Mouse (Mus musculus) erythroblast, embryonic 14.5 days (primary cell): ENCODE measurements at regions not wholly inside any gene's neighbourhood (a gene's known extent, or its start where the extent isn't known, plus 50 kb on each side); places are given as distances from the start of the nearest gene placed in this dataset.

Experiments
- H3K27me3 ChIP-seq: 2 replicates; pipeline ENCODE4 v1.6.1; 2012; ENCODE audit warnings: inconsistent platforms; ENCODE audit not compliant: control insufficient read depth
- H3K36me3 ChIP-seq: 2 replicates; pipeline ENCODE4 v1.6.1; 2012; ENCODE audit warnings: mild to moderate bottlenecking, inconsistent platforms; ENCODE audit not compliant: control insufficient read depth
- H3K4me1 ChIP-seq: 2 replicates; pipeline ENCODE4 v1.6.1; 2012; ENCODE audit warnings: inconsistent platforms; ENCODE audit not compliant: control insufficient read depth
- H3K4me3 ChIP-seq: replicated peaks from 2 replicates; pipeline ENCODE3; 2012; ENCODE audit warnings: moderate library complexity, mild to moderate bottlenecking, inconsistent platforms
- H3K9me3 ChIP-seq: 2 replicates; pipeline ENCODE4 v1.6.1; 2012; ENCODE audit warnings: low read length, inconsistent platforms, mixed read lengths; ENCODE audit not compliant: control insufficient read depth
- GATA1 ChIP-seq: IDR thresholded peaks from 2 replicates; pipeline ENCODE4 v1.6.1; 2012; ENCODE audit warnings: low read length, inconsistent platforms, mixed read lengths
- TAL1 ChIP-seq: IDR thresholded peaks from 3 replicates; pipeline ENCODE4 v1.6.1; 2012; ENCODE audit warnings: low read length, inconsistent platforms, mixed read lengths

DNA sequence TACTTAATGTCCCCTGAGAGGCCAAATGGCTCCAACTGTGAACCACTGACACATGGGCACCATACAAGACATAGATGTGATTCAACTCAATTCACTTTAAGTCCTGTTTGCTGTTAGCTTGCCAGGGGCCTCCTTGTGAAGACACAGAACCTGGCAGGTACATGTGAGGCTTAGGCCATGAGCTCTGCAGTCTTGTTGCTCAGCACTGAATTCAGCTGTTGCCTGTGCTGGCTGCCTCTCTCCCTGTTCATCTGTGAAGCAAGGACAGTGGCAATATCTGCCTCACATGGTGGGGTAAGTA is 209.3 kb downstream of the Qk start:
- Histone ChIP-seq H3K4me1 (no peaks in the 10 kb centered on the region), H3K9me3 (no peaks in the 10 kb centered on the region), H3K36me3 (no peaks in the 10 kb centered on the region), H3K4me3 (no peak overlapping the region), H3K27me3 (no peaks in the 10 kb centered on the region)
- TF ChIP-seq TAL1 (no peak), GATA1 (no peak)

DNA sequence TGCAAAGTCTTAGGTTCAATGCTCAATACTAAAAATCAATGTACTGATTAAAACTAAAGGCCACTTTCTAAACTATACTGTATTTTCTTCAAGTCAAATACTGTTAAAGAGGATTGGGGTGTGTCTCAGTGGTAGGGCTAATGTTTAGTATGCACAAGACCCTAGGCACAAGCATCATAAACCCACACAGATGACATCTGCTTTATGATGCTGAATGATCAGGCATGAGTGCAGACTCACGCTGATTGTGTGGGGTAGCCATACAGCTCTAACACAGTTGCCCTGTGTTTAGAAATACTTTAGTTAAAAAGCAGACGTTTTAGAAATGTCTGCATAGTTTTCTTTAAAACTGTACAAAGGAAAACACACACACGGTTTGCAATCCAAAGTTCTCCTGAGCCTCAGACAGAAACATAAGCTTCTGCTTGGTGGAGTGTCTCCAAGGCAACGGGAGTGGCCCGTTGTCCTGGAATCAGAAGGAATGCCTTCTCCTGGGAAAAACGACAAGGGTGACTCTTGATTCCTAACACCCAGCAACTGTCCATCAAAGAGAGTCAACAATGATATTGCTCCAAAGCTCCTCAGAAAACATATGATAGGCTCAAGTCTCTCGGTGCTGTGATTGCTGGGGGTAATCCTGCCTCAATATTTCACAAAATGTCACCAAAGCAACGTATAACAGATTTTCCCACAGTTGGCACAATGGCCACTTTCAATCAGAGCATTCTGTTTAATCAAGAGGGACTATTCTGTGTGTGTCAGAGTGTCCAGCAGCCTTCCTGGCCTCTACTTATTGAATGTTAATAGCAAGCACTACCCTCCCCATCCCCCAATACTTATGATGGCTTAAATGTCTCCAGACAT is 209.9 kb downstream of the Qk start:
- Histone ChIP-seq H3K4me3 (no peak overlapping the region), H3K36me3 (no peaks in the 10 kb centered on the region), H3K9me3 (no peaks in the 10 kb centered on the region), H3K4me1 (no peaks in the 10 kb centered on the region), H3K27me3 (no peaks in the 10 kb centered on the region)
- TF ChIP-seq TAL1 (no peak), GATA1 (no peak)

DNA sequence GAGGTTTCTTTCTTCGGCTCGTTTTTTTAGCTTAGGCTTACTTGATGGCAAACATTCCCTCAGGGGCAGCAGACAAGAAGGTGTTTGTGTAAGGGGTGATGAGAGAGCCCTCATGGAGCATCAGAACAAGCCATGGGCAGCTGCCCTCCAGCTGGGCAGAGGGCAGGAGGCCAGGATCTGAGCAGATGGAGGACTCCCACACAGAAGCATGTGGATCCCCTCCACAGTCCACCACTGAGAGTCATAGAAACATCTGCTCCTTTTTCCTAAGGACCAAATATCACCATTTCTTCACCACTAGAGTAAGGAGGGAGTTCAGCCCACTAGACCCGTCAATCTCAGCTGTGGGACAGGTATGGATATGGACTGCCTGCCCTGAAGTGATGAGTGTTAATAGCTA is 214.4 kb downstream of the Qk start:
- TF ChIP-seq TAL1 (no peak), GATA1 (no peak)
- Histone ChIP-seq H3K36me3 (no peaks in the 10 kb centered on the region), H3K9me3 (no peaks in the 10 kb centered on the region), H3K4me1 (no peaks in the 10 kb centered on the region), H3K27me3 (no peaks in the 10 kb centered on the region), H3K4me3 (no peak overlapping the region)

DNA sequence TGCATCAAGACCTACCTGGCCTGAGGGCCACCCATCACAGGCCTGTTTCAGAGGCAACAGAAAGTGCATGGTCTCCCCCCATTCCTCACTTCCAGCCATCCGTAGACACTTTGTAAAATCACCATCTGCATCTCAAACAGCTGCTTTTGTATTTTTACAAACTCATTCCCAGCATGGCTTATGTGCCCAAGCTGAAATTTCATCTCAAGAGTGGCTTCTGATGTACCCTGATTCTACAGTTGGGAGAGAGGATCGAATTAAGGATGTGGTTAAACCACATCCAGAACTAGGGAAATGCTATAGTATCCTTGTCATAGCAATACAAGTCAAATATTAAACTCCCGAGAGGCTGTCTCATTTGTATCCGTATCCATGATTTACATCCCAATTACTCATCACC is 221.5 kb downstream of the Qk start:
- H3K4me1 ChIP-seq, result no peaks in the 10 kb centered on the region
- H3K36me3 ChIP-seq, result no peaks in the 10 kb centered on the region
- H3K9me3 ChIP-seq, result no peaks in the 10 kb centered on the region
- H3K4me3 ChIP-seq, result no peak overlapping the region
- H3K27me3 ChIP-seq, result no peaks in the 10 kb centered on the region
- TF ChIP-seq TAL1, result no peak
- TF ChIP-seq GATA1, result no peak

DNA sequence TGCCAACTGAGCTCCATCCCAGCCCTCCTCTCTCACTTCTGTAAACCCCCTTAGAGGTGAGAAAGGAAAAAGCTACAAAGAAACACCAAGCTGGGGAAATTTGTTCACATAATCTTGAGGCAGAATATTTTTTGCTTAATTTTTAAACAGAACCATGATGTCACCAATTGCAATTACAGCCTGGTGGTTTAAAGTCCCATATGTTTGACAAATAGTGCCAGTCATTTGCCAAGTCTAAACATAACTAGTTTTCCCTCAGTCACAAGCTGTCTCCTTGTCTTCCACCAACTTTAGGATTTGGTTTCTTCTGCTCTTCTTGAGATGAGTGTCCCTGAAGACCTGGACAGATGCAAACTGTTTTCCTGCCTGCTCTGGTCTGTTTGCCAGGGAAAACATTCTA is 222.0 kb downstream of the Qk start:
- H3K4me1 ChIP-seq, result no peaks in the 10 kb centered on the region
- H3K36me3 ChIP-seq, result no peaks in the 10 kb centered on the region
- TF ChIP-seq TAL1, result no peak
- no peaks in the 10 kb centered on the region for H3K27me3 ChIP-seq
- H3K9me3 ChIP-seq, result no peaks in the 10 kb centered on the region
- H3K4me3 ChIP-seq, result no peak overlapping the region

DNA sequence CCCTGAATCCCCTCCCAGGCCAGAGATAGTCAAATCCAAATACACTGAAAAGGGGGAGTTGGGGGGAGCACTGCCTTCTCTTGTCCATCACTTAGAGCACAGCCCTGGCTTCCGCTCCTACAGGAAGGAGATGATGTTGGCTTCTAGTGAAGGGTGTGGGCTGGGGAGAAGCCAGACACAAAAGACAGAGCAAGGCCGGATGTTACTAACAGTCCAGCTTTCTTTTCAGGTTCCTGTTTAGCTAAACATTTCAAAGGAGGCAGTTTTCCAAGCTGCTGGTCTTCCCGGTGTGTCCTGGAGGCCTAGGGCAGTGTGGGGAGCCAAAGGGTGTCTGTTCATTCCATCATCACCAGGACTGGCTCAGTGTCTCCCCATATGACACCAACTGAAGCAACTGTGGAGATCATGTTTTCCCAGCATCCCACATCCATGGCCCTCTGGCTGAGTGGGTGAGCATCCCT is 223.8 kb downstream of the Qk start:
- Histone ChIP-seq H3K27me3 (no peaks in the 10 kb centered on the region), H3K9me3 (no peaks in the 10 kb centered on the region), H3K36me3 (no peaks in the 10 kb centered on the region), H3K4me3 (no peak overlapping the region), H3K4me1 (no peaks in the 10 kb centered on the region)
- TF ChIP-seq TAL1 (no peak), GATA1 (no peak)

DNA sequence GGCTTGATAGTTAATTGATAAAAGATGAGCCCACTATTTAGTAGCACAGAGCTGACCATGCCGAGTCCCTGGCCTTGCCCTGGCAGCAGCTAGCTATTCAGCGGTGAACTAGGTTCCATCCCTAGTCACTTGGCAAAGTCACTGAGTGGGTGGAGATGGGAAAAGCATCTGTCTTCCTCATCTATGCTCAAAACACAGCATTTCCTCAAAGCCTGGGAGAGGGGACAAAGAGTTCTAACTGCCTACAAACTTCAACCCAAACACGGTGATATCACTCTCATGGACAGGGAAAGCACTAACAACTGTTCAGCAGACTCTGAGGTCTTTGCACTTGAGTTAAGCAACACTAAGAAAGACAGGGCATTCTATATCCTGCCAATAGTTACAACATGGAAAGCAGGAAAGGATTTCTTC is 225.5 kb downstream of the Qk start:
- TF ChIP-seq GATA1 (no peak), TAL1 (no peak)
- Histone ChIP-seq H3K4me1 (no peaks in the 10 kb centered on the region), H3K36me3 (no peaks in the 10 kb centered on the region)

DNA sequence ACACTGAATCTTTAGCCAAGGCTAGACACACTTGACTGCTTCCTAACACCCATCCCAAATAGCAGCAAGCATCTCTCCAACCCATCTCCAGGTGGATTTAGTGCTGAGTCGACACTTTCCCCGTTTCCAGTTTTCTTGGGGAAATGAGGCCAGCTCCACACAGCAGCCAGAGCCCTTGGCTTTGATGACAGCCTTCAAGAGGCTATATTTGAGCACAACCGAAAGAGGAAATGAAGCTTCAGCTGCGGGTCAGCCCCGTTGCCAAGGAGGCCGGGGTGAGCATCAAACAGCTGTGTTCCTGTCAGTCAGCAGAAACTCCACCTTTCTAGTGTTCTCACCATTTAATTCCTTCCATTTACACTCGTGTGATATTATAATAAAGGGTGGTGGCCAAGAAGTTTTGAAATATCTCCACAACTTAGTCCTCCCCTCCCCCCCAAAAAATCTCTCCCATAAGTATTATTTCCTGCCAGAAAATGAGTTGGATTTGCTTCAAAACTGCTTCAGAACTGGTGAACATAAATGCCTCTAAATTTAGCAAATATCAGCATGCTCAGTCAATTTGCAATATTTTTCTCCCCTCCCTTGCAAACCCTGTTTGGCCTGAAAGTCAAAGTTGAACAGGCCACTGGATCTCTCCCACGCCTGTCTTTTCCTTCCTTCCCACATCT is 226.1 kb downstream of the Qk start:
- H3K27me3 ChIP-seq, result no peaks in the 10 kb centered on the region
- no peaks in the 10 kb centered on the region for H3K9me3 ChIP-seq
- TF ChIP-seq TAL1, result no peak
- no peak for TF ChIP-seq GATA1
- no peak overlapping the region for H3K4me3 ChIP-seq
- no peaks in the 10 kb centered on the region for H3K4me1 ChIP-seq
- no peaks in the 10 kb centered on the region for H3K36me3 ChIP-seq

More for the DNA sequence above, 225.5 kb downstream of the Qk start:
- Histone ChIP-seq H3K27me3 (no peaks in the 10 kb centered on the region), H3K9me3 (no peaks in the 10 kb centered on the region), H3K4me3 (no peak overlapping the region)

DNA sequence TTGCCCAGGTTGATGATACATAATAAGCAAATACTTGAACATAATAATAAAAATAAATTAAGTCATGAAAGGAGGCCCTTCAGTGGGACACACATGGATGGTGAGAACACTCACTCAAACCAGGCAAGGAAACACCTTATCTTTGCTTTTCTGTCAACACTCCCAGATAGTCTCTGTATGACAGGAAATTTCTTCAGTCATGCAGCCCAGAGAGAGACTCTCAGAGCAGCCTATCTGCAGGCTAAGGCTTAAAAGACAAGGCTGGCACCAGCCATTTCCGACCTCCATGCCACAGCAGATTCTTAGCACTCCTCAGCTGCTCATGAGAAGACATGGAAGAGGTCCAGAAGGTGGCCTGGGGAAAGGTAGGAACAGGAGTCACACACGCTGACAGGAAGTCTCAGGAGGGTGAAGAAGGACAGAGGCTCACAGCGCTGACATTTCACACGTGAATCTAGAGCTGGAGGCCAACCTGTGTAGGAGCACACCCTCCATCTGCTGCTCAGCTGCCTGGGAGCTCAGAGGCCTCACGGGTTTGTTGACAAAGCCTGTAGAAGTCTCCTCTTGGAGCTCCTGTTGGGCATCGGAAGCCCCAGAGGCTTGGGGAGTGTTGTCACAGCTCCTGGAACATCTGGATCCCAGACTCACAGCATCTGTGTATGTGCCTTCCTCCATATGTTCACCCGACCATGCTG is 232.3 kb downstream of the Qk start:
- no peaks in the 10 kb centered on the region for H3K9me3 ChIP-seq
- no peaks in the 10 kb centered on the region for H3K27me3 ChIP-seq
- no peaks in the 10 kb centered on the region for H3K36me3 ChIP-seq
- no peaks in the 10 kb centered on the region for H3K4me1 ChIP-seq
- H3K4me3 ChIP-seq, result no peak overlapping the region
- no peak for TF ChIP-seq TAL1
- TF ChIP-seq GATA1, result no peak
